Mouse (Mus musculus) activated CD4-positive, CD25-positive, alpha-beta regulatory T cell, adult 9 weeks (primary cell): ENCODE data around the gene Ssxb8. TPM values are rescaled to one million over a fixed set of nuclear protein-coding genes. Genes with fewer than 3 reads are reported as not detected.

Source experiments
- polyA plus RNA-seq: library from polyadenylated mRNA; unstranded; fragments of 100-300 nt; shearing (Covaris generic); gene quantifications from one replicate; pipeline ENCODE4 v1.2.1, GENCODE M21; 2017

Ssxb8 gene
- polyA plus RNA-seq: not detected

DNA sequence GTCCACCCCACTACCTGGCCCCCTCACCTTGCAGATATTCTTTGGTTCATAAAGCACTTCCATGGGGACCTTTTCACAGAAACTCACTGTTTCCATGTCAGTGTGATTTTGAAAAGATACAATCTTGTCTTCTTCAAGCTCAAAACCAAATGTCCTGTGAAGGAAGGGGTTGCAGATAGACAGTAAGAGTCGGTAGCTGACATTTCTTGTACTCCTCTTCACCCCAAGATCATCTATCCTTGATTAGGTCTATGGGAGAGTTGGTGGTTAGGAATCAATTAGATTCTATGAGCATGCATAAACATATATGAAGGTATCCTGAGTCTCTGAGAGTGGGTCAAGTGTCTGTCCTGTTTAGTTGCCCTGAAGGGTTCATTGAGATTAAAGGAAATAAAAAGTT, at the start of gene Ssxb8:
Ssxb8 (minus strand) TSS at position 101 of the 400 bp plus-strand sequence.

Other genes with a start within 250 kb of the Ssxb8 start
- gene Ssxb2, start 229.1 kb downstream of the Ssxb8 start, polyA plus RNA-seq: not detected
- not detected for gene Gm14459, start 165.9 kb downstream of the Ssxb8 start, polyA plus RNA-seq
- not detected for gene Ssxb6, start 142.6 kb downstream of the Ssxb8 start, polyA plus RNA-seq
- gene Ssxb3, start 99.0 kb downstream of the Ssxb8 start, polyA plus RNA-seq: not detected
- not detected for gene Ssx9, start 57.6 kb upstream of the Ssxb8 start, polyA plus RNA-seq
- not detected for gene Ssxb5, start 112.8 kb upstream of the Ssxb8 start, polyA plus RNA-seq
- not detected for gene Gm6592, start 153.2 kb upstream of the Ssxb8 start, polyA plus RNA-seq
- gene Gm5751, start 183.4 kb upstream of the Ssxb8 start, polyA plus RNA-seq: not detected
- gene B630019K06Rik, start 201.5 kb upstream of the Ssxb8 start, polyA plus RNA-seq: 0.42 TPM